Mouse (Mus musculus) left cerebral cortex, adult 8-10 months (tissue): ENCODE measurements around the gene Rhbg. TPM values are rescaled to one million over a fixed set of nuclear protein-coding genes. Genes with fewer than 3 reads are reported as not detected.

ENCODE experiments used
- DNase-seq, 2 experiments: peaks; one replicate each; pipeline ENCODE4 v3.0.0; 2022; ENCODE audit warnings: low spot score in 2 of 2
- total RNA-seq, 4 experiments: library from RNA; stranded (reverse); gene quantifications; 2 replicates each; pipeline ENCODE4 v1.2.4; 2022

Rhbg gene
- total RNA-seq, 4 experiments from 2014 or later = not detected

DNA sequence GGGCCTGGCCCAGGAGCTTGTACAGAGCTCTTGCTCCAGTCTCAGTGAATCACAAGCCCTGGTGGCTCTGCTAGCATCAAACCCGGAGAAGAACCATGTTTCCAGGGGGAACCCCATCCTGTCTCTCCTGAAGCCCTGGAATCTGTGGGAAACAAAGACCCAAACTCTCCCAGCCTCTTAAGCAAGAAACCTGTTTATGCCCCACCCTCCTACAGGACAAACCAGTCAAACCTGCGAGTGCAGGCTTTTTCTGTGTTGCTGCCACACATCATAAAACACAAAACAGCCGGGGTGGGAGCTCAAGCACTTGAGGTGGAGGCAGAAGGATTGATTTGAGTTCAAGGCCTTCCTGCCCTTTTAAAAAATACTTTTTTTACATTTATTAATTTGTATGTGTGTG, 7.8 kb upstream of the Rhbg start:
- DNase-seq = no peak

DNA sequence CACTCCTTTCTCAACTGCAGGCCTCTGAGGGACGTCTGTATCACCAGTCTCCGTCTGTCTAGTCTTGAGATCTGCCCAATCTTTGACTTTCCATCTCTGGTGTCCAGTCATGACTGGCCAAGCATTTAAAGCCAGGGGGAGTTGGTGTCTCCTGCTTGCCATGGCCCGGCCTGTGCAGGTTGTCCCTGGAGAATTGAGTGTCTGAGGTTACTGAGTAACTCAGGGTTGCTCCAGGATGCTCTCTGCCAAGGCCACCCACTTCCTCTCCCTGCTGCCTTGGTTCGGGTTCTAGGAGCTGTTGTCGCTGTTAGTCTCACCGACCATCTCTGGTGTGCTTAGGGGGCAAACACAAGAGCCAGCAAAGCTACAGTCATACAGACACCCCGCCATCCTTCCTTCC, 1.9 kb upstream of the Rhbg start:
- no peak for DNase-seq

DNA sequence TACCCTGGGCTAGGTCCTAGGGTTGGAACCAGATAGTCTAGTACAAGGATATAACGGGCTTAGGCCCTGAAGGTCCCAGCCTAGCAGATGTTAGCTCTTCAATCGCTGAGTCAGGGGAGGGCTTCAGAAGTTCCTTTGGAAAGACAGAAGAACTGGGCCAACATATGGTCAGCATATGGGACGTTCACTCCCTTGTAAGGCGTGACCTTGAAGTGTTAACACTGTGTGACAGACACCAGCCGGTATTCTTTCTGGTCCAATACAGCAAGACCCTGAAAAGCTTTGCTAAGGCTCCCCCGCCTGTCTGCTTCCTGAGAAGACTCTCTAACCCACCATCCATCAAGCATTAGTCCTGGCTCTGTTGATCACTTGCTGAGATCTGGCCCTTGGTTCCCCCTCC, 1.4 kb upstream of the Rhbg start:
- DNase-seq = no peak

DNA sequence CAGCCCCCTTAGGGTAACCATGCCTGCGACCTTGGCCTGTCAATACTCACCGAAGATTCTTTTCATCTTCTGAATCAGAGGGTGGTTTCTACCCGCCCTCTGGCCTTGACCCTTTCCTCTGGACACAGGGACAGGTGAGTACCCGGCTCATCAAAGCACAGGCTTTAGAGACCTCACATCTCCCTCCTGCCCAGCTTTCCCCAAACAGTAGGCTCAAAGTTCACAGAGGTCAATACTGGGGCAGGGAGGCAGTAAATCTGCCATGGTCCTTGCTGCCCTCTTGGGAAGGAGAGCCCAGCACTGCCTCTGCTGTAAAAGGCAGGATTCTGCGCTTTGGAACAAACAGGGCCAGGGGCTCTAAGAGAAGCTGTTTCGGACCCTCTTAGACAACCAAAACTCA, 1.8 kb downstream of the Rhbg start:
- DNase-seq = no peak

DNA sequence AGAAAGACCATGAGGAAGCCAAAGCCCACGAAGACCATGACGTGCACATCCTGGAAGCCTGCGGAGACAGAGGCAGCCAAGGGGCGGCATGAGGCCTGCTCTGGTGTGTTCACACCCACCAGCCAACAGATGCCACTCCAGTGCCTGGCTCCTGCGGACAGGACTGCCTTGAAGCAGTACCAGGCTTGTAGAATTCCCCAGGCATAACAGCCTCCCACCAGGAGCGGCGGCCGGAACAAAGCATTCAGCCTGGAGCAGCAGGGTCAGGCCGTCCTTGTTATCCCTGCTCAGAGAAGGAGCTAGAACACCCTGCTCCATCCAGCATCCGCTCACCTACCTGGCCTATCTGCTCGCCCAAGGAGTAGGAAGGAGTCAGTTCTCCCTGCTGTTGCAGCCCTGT, 6.1 kb downstream of the Rhbg start:
- DNase-seq = no peak

DNA sequence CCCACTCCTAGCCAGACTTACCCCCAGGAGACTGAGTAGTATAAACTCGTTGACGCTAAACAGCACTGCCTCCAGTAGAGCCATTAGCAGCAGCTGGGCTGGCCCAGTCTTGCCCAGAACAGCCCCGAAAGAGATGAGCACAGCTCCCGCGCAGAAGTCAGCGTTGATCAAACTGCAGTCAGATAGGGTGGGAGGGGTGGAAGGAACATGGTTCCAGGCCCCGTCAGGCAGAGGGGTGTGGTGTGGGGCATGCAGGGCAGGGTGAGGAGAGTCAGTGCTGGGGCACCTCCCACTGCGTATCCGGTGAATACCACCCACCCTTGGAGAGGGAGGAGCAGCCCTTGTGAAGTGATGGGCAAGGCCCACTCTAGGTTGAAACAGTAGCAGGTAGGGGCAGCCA, 6.8 kb downstream of the Rhbg start:
- no peak for DNase-seq

DNA sequence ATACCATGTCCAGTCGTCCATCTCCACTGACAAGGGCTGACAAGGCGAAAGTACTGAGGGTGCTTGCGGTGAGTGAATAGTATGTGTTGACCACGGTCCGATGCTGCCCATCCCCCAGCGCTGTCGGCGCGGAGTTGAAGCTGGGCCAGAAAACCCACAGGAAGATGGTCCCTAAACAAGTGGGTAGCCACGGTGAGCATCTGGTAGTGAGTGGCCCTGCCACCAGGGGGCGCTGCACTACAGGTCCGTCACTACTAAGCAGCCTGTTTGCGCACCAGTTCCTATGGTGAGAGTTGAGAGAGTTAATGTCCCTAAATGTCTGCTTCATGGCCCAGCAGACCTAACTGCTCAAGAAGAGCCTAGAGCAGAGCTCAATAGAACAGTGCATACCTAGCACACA, 8.7 kb downstream of the Rhbg start:
- DNase-seq = peak in 1 of 2 experiments; percentile 74

DNA sequence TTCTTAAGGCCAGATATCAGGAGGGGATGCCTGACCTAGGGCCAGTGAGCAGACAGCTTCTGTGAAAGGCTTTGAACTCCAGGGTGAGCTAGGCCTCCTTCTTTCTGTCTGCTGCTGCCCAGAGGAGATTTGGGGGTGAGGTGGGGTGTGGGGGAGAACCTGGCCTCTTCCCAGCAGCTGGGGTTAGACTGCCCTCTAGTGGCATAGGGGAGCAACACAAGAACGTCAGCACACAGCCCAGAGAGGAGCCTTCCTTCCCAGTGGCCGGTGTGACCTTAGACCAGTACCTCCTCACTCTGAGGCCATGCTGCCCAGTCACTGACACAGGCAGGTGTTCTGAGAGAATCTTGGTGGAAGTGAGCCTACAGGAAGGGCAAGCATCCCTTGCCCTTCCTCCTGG, 10.4 kb downstream of the Rhbg start:
- DNase-seq = no peak

DNA sequence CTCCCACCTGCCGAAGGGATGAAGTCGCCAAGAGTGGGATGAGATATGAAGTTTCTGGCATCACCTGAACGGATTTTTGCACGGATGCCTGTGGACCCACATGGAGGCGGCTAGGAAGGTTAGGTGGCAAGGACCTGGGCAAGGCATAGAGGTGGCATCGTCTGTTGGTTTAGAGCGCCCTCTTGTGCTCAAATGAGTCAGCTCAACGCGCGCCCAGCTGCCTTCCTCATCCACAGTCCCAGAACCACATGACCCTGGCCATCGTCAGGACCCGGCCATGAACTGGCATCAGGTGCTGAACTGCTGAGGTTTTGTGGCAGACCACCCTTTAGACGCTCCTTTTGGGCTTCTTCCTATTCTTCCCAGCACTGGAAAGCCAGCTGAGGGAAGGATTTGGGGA, 12.0 kb downstream of the Rhbg start:
- DNase-seq = peak in 1 of 2 experiments; percentile 79

DNA sequence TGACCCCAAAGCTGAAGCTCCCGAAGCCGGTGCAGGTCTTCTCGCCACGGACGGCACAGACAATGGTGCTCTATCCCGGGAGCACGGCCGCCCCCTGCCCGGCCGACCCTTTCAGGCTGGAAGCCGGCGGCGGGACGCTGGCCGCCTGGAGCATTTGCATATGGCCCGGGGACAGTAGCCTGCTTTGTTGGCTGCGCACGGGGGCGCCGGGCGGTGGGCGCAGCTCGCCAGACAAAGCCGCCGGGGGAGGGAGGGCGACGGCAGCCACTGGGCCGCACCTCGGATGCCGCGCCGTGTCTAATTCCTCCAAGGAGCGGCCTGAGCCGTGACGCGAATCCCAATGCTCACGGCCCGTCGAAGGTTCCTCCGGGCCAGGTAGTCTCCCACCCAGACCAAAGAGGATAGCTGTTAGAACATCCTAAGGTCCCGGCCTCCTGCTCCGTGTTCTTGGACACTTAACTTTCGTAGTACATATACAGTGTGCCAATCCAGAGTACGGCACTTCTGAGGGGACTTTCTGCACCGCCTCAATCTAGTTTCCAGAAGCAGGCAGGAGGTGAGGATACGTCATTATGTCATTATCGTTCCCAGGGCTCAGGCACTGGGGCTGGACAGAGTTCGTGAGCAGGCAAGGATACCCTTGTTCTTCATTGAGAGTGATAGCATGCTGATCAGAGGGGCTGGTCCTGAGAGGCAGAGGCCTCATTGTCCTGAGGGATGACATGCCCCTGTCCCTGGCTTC, 13.3 kb downstream of the Rhbg start:
- no peak for DNase-seq

DNA sequence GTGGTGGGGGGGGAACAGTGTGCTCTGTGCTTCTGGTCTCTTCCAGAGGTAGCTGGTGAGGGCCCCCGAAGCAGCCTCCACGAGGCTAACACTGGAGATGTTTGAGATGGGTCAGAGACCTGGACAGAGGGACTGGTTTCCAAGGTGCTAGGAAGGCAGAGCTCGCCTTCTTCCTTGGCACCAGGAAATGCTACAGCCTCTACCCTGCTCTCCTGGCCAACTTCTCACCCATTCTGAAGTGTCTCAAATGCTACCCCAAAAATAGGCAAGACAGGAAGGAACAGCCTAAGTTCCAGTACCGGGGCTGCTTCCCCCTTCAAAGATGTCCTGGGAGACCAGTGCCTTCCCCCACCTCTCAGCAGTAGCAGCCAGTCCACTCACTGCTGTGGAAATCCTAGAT, 15.1 kb downstream of the Rhbg start:
- DNase-seq = no peak

DNA sequence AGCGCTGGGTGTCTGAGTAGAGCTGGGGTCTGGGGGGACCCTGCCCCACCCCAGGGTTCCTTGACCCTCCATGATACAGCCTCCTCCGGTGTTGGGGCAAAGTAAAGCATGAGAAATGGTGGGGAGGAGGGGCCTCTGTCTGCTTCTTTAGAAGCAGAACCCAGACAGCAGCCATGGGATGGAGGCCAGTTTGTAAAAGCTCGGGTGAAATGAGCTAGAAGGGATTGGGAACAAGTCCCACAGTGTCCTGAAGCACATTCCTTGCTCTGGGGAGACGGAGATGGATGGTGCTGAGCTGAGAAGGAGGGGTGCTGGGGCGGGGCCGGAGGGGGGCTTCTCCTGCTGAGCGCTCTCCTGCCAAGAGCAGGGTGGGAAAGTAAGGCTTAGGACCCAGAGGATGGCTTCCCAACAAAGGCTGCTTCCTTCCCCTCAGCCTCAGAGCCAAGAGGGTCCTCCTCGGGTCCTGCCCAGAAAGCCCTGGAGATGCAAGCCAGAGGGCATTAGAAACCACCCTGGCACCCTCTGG, 15.6 kb downstream of the Rhbg start:
- no peak for DNase-seq

DNA sequence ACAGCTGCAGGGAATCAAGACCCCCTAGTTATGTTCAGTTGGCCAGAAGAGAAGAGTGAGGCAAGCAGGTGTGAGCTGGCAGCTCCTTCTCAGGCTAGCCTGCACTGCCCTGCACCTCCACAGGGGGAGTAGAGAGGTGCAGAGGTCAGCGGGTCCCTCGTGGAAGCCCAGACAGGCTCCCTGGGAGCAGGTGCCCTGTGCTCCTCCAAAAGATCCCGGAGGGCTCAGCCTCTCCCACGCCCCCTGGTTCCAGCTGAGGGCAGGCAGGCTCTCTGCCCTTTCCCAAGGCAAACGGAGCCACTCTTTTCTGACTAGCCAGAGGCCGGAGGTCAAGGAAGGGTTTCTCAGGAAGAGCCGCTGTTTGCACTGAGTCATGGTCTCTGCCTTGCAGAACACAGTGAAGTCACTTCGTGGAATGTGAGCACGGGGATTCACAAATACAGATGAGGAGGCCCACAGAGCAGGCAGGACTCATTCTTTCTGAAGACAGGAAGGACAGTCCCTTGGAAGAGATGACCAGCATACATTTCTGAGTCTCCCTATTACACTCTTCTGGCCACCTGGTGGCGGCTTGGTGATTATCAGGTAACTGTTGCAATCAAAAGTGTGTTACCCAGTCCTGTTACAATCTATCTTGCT, 16.8 kb downstream of the Rhbg start:
- no peak for DNase-seq

DNA sequence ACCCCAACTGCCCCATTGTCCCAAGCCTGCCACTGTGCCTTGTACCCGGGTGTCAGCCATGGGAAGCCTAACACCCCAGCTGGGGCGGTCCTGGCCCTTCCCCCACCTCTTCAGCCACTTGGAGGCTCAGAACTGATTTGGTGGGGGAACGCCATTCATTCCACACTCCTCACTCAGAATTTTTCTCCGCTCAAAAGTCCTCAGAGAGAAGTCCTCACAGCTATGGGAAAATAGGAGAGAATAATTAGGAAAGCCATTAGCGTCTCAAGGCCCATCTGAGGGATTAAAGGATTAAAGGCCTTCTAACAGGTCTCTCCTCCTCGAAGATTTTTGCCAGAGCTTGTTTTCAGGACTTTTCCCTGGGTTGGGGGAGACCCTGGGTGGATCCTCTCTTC, 17.4 kb downstream of the Rhbg start:
- DNase-seq = no peak

DNA sequence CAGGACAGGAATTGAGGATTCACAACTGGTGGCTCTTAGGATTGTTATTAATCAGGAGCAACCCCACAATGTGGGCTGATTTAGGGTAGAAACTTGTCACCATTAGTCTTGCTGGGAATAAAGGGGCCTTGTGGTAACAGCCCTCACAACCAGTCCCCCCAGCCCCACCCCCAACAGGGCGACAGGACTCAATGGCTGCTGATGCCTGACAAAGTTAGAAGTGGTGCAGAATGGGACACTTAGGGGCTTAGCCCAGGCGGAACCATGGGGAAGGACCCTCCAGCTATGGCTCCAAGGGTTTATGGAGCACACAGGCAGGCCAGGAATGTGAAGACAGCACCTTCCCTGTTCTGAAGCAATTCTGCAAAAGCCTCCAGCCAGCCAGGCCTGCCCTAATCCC, 18.9 kb downstream of the Rhbg start:
- no peak for DNase-seq

DNA sequence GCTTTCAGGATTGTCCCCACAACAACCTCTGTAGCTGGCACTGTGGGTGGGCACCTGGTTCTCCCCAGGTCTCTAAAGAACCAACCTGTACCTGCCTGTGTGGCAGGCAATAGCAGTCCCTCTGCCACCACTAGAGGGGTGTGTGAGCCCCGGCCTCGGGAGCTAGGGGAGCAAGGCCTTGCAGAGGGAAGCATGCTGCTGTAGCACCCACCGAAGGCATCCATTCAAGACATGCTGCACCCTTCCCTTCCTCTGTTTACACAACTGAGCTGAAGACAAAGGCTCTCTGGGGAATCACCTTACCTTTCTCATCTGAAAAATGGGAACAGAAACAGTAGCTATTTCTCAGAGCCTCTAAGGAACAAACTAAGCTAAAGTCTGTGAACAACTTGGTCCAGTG, 19.3 kb downstream of the Rhbg start:
- no peak for DNase-seq

DNA sequence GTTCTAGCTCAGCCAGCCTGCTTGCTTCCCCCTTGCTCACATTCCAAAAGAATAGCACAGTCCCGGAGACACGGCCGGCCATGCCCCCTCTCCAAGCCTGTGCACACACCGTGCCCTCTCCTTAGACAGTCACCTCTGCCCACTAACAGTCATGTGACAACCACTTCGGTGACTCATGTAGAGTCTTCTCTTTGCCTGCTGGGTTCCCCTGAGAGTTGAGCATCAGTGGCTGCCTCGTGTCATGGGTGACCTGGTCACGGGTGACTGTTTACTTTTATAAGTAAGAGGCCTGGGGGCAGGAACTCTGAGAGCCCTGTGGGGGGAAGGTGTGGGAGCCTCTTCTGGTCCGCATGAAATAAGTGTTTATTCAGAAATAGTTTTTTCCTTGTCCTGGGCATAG, 20.5 kb downstream of the Rhbg start:
- no peak for DNase-seq

DNA sequence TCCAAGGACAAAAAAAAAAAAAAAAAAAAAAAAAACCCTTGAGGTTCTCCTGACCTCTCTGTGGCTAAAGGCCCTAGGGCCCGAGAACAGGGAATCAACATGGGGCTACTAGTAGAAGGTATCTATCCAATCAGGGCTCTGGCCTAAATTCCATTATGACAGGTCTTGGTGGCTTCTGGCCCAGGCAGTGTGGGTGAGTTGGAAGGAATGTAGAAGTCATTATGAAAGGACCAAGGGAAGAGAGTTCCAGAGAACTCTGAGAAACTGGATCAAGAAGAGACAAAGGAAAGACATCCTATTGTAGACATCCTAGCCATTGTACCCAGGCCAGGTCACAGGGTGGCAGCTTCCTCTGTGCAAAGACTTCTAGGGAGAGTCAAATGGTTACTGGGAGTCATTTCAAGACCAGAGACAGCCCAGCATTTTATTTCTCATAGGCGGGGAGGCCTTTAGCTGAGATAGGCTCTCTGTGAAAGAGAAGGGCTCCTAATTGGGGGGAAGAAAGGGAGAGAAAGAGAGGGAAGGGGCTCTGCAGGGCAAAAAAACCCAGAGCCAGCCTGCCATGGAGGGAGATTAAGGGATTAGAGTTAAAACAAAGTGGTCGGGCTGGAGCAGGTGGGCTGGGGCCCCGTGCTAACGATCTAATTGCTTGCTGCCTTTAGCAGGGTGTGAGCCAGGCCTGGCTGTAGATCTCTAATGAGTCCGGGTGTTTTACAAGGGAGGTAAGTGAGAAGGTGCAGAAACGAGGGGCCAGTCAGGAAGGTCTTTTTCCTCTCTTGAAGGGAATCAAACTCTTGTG, 21.5 kb downstream of the Rhbg start:
- no peak for DNase-seq

DNA sequence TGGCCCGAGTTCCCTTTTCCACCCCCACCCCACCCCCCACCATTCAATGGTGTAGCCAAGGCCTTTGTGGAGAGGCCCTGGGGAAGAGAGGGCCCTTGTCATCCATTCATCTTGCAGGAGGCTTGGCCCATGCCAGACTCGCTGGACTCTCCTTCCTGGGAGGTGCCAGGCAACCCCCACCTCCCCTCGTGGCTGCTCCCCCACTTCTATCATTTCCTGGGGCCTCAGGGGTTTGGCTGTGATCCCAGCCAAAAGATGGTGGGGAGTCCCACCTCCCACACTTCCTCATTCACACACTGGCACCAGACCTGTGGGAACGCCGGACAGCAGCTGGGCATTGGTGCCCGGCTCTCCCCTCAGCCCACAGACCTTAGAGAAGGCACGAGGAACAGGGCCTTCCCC, 22.2 kb downstream of the Rhbg start:
- peak in 1 of 2 experiments; percentile 86 for DNase-seq

DNA sequence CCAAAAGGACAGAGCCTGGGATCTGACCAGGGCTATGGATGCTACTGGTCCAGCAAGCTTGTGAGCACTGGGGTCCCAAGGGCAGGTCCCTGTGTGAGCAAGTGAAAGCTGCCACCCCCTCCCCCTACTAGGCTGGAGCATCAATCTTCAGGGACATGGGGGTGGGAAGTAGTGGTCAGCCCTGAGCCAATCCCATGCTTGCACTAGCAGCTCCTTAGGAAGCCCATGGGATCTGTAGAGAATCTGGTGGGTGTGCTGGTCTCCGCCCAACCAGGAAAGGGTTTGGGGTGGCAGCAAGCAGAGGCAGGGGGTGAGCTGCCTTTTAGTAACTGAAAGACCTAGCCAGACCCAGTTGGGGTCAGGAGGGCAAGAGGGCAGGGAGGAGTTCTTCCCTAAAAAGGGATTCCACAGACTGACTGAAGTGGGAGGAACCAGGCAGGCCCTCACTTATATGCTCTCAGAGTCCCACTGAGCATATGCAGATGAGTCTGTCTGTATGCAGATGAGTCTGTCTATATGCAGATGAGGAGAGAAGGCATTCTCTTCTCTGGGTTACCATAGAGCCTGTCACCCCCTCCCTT, 23.4 kb downstream of the Rhbg start:
- DNase-seq = peak in 1 of 2 experiments; percentile 64

DNA sequence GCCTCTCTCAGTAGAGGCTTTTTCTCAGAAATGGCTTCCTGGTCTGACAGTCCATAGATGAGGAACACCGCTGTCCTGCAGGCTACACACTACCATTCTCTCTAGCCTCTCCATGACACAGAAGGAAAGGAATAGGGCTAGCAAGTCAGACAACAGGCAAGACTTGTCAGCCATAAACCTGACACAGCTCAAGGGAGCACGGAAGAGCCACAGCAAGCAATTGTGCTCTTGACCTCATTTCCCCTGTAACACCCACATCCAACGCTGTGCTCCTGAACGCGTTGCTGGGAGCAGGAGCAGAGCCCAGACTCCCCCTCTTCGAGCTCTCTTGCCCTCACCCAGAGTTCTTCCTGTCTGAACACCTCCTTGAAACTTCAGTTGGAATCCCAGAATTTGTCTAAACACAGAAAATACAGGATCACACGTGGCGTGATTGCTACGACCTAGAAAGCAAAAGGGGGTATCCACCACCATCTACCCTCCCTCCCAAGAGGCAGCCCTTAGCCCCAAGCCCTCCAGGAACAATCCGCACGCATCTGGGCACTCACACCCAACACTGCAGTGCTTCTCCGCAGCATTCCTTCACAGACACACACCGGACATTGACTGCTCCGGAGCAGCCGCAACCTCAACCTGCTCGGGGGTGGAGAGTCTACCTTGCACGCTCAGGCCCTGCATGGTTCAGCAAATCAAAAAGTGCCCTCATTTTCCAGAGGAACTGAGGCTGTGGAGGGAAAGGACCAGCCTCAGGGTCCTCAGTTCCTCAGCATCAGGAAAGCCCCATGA, 24.1 kb downstream of the Rhbg start:
- no peak for DNase-seq
